Mouse (Mus musculus): Measurements from ENCODE around the gene Rbm4b. TPM values are rescaled to one million over a fixed set of nuclear protein-coding genes. Genes with fewer than 3 reads are reported as not detected.
A peak's percentile ranks its signal among the peaks of the same experiment; 100 is the strongest.

Gene Rbm4b
- 10 to 100 TPM; 12.4 to 17.9 TPM for total RNA-seq (2021)
- polyA plus RNA-seq (2012; rRNA removed): 5.8 and 7.4 TPM in 2 replicates
- long read RNA-seq, full-length matches to known transcripts: 20 of 24 reads
- long read RNA-seq, partial matches to known transcripts: 0 of 24 reads
- long read RNA-seq, other reads (novel, unspliced or antisense): 4 of 24 reads

DNA sequence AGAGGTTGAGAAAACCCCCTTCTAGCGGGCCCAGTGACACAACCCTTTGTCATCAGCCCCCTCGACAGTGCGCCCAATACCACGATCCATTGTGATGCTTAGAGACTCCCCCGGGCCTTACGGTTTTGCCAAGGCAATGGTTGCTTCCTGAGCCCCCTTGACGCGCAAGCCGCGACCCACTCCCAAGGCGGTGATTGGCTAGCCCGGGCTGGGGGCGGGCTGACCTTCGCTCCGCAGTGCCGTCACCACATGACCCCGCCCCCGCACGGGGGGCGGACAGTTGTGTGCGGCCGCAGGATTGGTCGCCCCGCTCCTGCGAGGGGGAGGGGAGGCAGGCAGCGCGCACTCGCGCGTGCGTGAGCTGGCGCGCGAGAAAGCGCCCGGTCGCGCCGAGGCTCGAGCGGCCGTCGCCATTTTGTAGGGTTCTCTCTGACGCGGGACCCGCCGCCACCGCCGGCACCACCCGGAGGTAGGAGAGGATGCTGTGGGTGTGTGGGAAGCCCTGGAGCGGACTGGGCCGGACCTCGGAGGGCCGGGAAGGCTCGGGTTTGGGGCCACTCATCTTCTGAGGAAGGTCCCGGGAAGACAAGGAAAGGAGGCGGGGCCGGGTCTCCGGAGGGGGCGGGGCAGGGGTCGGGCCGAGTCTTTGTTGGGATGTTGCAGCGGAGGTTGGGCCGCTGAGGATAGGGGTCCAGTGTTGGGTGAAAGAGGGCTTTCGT is at the start of gene Rbm4b:
Gene Rbm4b (plus strand): TSS at position 305 of the 719 bp plus-strand sequence.
- DNase-seq: peak; percentile 98

GRCm38 (mm10) chr19:4708765-4709164 is 47.5 kb upstream of the Rbm4b start:
- no peak for DNase-seq

DNA sequence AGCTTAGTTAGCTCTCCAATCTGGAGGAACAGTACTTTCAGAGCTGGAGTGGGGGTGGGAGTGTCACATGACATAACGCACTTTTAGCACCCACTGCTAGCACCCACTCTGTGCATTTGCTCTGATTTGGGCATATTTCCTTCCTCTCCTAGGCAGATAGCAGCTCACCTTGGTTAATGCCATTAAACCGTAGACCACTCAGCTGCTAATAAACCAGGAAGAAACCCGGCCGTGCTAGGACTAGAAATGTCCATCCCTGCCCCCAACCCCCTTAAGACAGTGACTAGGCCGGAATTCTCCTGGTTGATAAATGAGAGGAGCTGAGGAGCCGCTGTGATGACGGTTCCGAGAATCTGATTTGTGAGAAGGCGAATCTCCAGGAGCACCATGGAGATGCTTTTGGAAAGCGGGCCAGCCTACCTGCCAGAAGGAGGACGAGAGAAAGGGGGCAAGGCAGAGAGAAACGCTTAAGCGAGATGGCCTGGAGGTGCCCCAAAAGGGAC is 45.1 kb upstream of the Rbm4b start, which contains the start of gene Sptbn2:
Gene Sptbn2 (plus strand): TSS at position 70 of the 503 bp plus-strand sequence.
- no peak for DNase-seq

- no peak for DNase-seq
Measured at GRCm38 (mm10) chr19:4711601-4712155, 44.6 kb upstream of the Rbm4b start.

- no peak for DNase-seq
Measured at GRCm38 (mm10) chr19:4712156-4712780, 44.0 kb upstream of the Rbm4b start.

- DNase-seq: no peak
Measured at GRCm38 (mm10) chr19:4712781-4713526, 43.3 kb upstream of the Rbm4b start.

DNA sequence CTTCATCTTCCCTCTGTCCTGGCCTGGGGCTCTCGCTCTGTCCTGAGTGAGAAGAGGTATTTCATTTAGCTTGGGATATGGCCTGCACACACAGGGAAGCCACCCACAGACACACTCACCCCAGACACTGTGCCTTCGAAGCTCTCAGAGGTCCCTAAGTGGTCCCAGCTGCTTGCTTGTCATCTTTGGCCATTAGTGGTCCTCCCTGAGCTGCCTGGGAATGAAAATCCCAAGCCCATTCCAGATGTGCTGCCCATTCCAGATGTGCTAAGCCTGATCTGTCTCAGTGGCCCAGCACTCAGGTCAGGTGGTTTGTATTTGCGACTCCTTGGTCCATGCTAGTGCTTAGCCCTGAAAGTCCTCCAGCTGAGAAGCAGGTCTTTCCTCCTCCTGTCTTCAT is 42.4 kb upstream of the Rbm4b start:
- DNase-seq: no peak

GRCm38 (mm10) chr19:4716756-4717155 is 39.5 kb upstream of the Rbm4b start:
- DNase-seq: no peak

DNA sequence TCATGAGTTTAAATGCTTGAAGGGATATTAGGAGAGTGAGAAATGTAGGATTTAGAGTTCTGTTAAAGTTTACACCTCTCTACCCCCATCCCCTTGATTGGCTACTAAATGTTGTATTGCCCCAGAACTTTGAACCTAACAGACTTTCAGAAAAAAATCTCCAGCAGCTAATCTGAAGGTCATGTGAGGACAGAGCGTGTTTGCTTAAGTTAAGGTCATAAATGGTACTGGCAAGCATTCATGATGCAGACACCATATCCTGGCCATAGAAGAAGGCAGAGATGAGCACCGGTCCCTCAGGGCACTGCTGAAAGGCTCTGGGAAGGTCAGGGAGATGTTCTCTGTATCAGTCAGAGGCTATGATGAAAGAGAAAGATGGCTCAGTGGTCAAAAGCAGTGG is 39.0 kb upstream of the Rbm4b start:
- no peak for DNase-seq

DNA sequence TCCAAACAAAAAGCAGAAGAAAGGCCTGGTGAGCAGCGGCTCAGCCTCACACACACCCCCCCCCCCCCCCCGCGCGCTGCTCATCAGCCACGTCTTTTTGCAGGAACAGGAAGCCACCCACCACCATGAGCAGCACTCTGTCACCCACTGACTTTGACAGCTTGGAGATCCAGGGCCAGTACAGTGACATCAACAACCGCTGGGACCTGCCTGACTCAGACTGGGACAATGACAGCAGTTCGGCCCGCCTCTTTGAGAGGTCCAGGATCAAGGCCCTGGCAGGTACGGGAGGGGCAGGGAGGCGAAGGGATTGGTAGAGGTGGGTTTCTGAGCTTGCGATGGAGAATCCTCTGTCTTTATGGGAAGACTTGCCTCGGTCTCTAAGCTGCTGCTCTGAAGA is 37.6 kb upstream of the Rbm4b start:
- no peak for DNase-seq

DNA sequence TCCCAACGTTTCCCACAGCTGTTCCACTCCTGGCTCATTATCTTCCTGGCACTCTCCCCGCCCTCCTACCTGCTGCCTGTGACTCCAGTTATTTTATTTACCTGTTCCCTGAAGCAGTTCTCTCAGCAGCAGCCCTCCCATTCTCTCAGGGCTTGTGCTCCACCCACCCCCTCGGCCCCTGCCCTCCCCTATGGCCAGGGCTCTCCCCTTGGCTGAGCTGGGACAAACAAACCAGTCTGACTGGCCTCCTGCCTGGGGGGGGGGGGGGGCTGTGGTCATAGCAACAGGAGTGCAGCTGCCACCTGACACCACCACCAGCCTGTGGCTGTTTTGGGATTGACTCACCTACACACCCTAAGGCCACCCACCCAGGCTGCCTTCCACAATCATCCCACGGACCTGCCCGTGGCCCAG is 36.9 kb upstream of the Rbm4b start:
- no peak for DNase-seq

GRCm38 (mm10) chr19:4720112-4720511 is 36.2 kb upstream of the Rbm4b start:
- no peak for DNase-seq

GRCm38 (mm10) chr19:4720671-4721244 is 35.5 kb upstream of the Rbm4b start:
- DNase-seq: peak; percentile 52

GRCm38 (mm10) chr19:4729186-4729585 is 27.1 kb upstream of the Rbm4b start:
- no peak for DNase-seq

- DNase-seq: no peak
Measured at GRCm38 (mm10) chr19:4733052-4733451, 23.2 kb upstream of the Rbm4b start.

GRCm38 (mm10) chr19:4737866-4738265 is 18.4 kb upstream of the Rbm4b start:
- DNase-seq: no peak

GRCm38 (mm10) chr19:4739053-4739452 is 17.2 kb upstream of the Rbm4b start:
- DNase-seq: no peak

- no peak for DNase-seq
Measured at GRCm38 (mm10) chr19:4739762-4740161, 16.5 kb upstream of the Rbm4b start.

GRCm38 (mm10) chr19:4741482-4741881 is 14.8 kb upstream of the Rbm4b start:
- DNase-seq: peak; percentile 28

- no peak for DNase-seq
Measured at GRCm38 (mm10) chr19:4742229-4742628, 14.1 kb upstream of the Rbm4b start.

GRCm38 (mm10) chr19:4743524-4743923 is 12.8 kb upstream of the Rbm4b start:
- no peak for DNase-seq

GRCm38 (mm10) chr19:4744026-4744425 is 12.3 kb upstream of the Rbm4b start:
- no peak for DNase-seq

Measured in adrenal gland, adult 2 months (tissue).